Mouse (Mus musculus) erythroblast, adult 5-6 weeks (primary cell): ENCODE data around the gene Slc48a1. TPM values are rescaled to one million over a fixed set of nuclear protein-coding genes. Genes with fewer than 3 reads are reported as not detected.
A peak's percentile ranks its signal among the peaks of the same experiment; 100 is the strongest.

Source experiments
- ATAC-seq: replicated peaks from 2 replicates; pipeline ENCODE4 v1.8.0; 2016; ENCODE audit warnings: moderate number of reproducible peaks, mild to moderate bottlenecking, moderate TSS enrichment, inconsistent platforms; ENCODE audit not compliant: poor library complexity, low FRiP score, severe bottlenecking
- total RNA-seq, 2 experiments: library from RNA; stranded (forward) in 1 of 2; stranded (reverse) in 1 of 2; fragments of 150-400 nt in 1 of 2; fragments of 200-764, 138-1000 nt in 1 of 2; gene quantifications; 2 replicates each; pipeline versions ENCODE4 v1.2.3 to v1.2.4; 2015 to 2017; ENCODE audit warnings: low replicate concordance in 2 of 2

Slc48a1 gene
- total RNA-seq, 2 experiments from 2014 or later = 185 to 187 TPM

- no peak for ATAC-seq
These were observed 43.1 kb downstream of the Slc48a1 start for GRCm38 (mm10) chr15:97821321-97821982.

DNA sequence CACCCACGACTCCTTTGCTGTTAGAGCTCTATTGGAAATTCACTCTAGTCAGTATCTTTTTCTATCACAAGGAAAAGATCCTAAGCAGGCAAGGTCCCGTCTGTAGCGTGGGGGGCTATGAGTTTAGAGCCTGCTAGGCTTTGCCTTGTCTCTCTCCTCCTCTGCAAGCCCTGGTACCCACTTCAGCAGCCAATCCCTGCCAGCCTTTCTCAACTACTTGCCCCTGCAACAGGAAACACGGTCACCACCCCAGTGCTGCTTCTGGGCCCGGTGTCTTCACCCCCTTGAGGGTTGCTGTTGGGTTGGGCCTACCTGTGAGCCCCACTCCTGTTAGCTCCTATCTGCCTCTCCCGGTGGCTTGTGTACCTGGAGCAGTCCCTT is 43.7 kb downstream of the Slc48a1 start:
- ATAC-seq = no peak

- ATAC-seq = no peak
These were observed 44.4 kb downstream of the Slc48a1 start for GRCm38 (mm10) chr15:97822545-97823228.

GRCm38 (mm10) chr15:97823479-97823878 is 45.2 kb downstream of the Slc48a1 start:
- no peak for ATAC-seq

GRCm38 (mm10) chr15:97824042-97824441 is 45.7 kb downstream of the Slc48a1 start:
- ATAC-seq = no peak

- ATAC-seq = peak; percentile 72
These were observed 47.0 kb downstream of the Slc48a1 start for GRCm38 (mm10) chr15:97825071-97825940.

GRCm38 (mm10) chr15:97825941-97826587 is 47.7 kb downstream of the Slc48a1 start:
- no peak for ATAC-seq

GRCm38 (mm10) chr15:97826588-97827261 is 48.4 kb downstream of the Slc48a1 start:
- ATAC-seq = no peak

- no peak for ATAC-seq
These were observed 49.1 kb downstream of the Slc48a1 start for GRCm38 (mm10) chr15:97827401-97827800.

DNA sequence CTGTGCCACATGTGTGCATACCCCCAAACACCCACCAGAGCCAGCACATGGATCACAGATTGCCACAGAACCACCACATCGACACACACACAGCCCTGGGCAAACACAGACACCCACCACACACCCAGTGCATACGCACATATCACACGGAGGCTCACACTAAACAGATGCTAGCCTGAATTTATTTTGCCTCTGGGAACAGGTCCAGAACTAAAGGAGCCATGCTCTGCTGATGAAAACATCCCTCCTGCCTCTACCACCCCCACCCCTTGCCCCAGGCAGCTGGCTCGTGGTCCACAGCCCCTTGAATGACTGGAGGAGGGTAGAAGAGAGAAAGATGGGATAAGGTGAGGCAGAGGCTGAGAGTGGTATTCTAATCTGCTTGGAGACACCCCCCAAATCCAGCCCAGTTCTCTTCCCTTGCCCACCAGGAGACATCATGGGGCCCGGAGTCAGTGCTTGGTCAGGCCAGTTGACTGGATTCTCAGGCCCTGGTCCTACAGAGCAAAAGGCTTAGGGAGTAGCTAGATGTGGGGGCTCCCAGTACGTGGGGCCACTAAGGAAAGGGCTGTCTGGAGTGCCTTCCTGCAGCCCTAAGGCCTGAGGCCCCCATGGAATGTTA is 50.0 kb downstream of the Slc48a1 start:
- no peak for ATAC-seq

- ATAC-seq = no peak
These were observed 50.6 kb downstream of the Slc48a1 start for GRCm38 (mm10) chr15:97828901-97829338.

- ATAC-seq = no peak
These were observed 51.1 kb downstream of the Slc48a1 start for GRCm38 (mm10) chr15:97829432-97829831.

GRCm38 (mm10) chr15:97830253-97830787 is 52.0 kb downstream of the Slc48a1 start:
- ATAC-seq = no peak

DNA sequence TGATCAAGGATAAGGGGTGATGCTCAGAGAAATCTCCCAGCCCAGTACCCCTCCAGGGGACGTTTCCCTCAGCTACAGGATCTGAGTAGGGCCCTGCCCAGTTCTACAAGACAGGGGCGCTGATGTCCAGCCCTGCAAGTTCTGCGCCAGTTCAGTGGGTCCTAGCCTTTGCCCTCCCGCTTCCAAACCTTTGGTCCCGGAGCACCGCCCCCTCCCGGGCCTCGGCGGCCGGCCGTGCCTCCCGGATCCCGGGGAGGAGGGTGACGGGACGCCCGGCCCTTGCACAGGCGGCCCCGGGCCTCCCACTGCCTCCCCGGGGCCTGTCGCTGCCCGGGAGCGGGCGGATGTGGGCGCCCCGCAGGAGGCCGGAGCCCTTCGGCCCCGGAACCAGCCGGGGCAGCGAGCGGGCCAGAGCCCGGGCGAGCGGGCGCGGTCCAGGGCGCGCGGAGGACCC is 52.5 kb downstream of the Slc48a1 start:
- ATAC-seq = no peak

- 0 out of 2 replicates have a peak, but pooled peaks have one; percentile 47 for ATAC-seq
These were observed 53.1 kb downstream of the Slc48a1 start for GRCm38 (mm10) chr15:97831242-97831986.

DNA sequence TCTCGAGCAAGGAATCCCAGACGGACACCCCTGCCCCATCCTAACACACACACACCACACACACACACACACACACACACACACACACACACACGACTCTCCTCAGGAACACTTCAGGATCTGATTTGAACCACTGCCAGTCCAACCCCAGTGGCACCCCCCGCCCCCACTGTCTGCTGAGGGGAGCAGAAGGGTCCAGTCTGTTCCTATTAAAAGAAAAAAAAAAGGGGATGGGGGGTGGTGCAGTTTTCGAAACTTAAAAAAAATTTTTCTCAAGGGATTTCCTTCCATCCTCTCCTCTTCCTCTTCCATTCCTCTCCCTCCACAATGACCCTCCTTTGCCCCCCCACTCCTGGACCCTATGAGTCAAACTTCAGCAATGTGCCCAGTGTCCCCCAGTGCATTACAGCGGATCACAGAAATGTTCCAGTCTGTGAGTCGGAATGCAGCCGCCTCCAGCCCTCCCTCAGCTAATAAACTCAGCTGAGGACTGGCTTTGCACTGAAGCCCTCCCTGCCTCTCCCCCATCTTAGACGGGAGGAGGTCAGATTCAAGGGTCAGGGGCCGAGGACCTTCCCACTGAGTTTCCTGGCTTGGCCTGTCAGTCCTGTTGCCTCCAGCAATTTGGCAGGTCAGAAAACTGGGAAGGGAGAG is 53.8 kb downstream of the Slc48a1 start:
- no peak for ATAC-seq

GRCm38 (mm10) chr15:97832764-97833479 is 54.6 kb downstream of the Slc48a1 start:
- no peak for ATAC-seq
